Mouse (Mus musculus) lung, embryonic 16.5 days (tissue): ENCODE measurements around the gene Atg4d. TPM values are rescaled to one million over a fixed set of nuclear protein-coding genes. Genes with fewer than 3 reads are reported as not detected.
A peak's percentile ranks its signal among the peaks of the same experiment; 100 is the strongest.

Source experiments
- ATAC-seq: fragments of 200-750 bp; cut with Nextera tagmentation; 2 replicates; pipeline ENCODE4 v1.8.0; 2017; ENCODE audit warnings: low read depth, mild to moderate bottlenecking, moderate library complexity
- H3K27ac ChIP-seq: fragments of 300-500 bp; sonication (generic); 2 replicates; pipeline ENCODE4 v1.5.1; 2014; ENCODE audit warnings: mild to moderate bottlenecking, control low read depth, low read length
- H3K27me3 ChIP-seq: fragments of 300-500 bp; sonication (generic); 2 replicates; pipeline ENCODE4 v1.6.1; 2014; ENCODE audit warnings: low read depth, low read length, mixed read lengths; ENCODE audit not compliant: control insufficient read depth, insufficient read depth
- H3K36me3 ChIP-seq: fragments of 300-500 bp; sonication (generic); 2 replicates; pipeline ENCODE4 v1.6.1; 2014; ENCODE audit warnings: low read length; ENCODE audit not compliant: control insufficient read depth, insufficient read depth
- H3K4me1 ChIP-seq: fragments of 300-500 bp; sonication (generic); replicated peaks from 2 replicates; pipeline ENCODE4 v1.6.1; 2014; ENCODE audit warnings: low read length, mixed read lengths; ENCODE audit not compliant: control insufficient read depth, insufficient read depth
- H3K4me2 ChIP-seq: fragments of 300-500 bp; sonication (generic); 2 replicates; pipeline ENCODE4 v1.6.1; 2014; ENCODE audit warnings: low read depth, low read length, control low read depth
- H3K4me3 ChIP-seq: fragments of 300-500 bp; sonication (generic); 2 replicates; pipeline ENCODE4 v1.5.1; 2014; ENCODE audit warnings: mild to moderate bottlenecking, low read length, control low read depth
- H3K9ac ChIP-seq: fragments of 300-500 bp; sonication (generic); 2 replicates; pipeline ENCODE4 v1.6.1; 2014; ENCODE audit warnings: low read length, control low read depth
- H3K9me3 ChIP-seq: fragments of 300-500 bp; sonication (generic); 2 replicates; pipeline ENCODE4 v1.6.1; 2016; ENCODE audit warnings: low read length; ENCODE audit not compliant: control insufficient read depth
- WGBS: fragments of 180-500 bp; shearing (Covaris S2); extraction: QIAGEN DNeasy Blood & Tissue Kit; methylation state at CpG from one replicate; pipeline ENCODE4 v1.1.7; 2014; 5-methylcytosine and 5-hydroxymethylcytosine counted together
- polyA plus RNA-seq: library from polyadenylated mRNA; unstranded; fragments of >200 nt; fragmentation: Nextera tagmentation; extraction: Ambion mirVana; gene quantifications from 2 replicates; pipeline ENCODE4 v1.2.1, GENCODE M21; 2015

Atg4d gene
- polyA plus RNA-seq, 1 experiment from 2014 or later = 39.9 TPM

GRCm38 (mm10) chr9:21225415-21225758 is 39.7 kb upstream of the Atg4d start:
- H3K9me3 ChIP-seq = no peaks in the 10 kb centered on the region
- peak overlapping the region; percentile 60 for H3K4me2 ChIP-seq
- H3K4me3 ChIP-seq = peak overlapping the region; percentile 42
- peaks cover 9% of the 10 kb centered on the region; the same call in 1 of the 2 replicates for H3K4me1 ChIP-seq
- WGBS = 9% methylated on average over 7 of the region's 7 CpGs
- no peak for ATAC-seq
- peak overlapping the region; percentile 51; the same call in 1 of the 2 replicates for H3K9ac ChIP-seq
- H3K27me3 ChIP-seq = no peaks in the 10 kb centered on the region
- no peaks in the 10 kb centered on the region; the same call in 1 of the 2 replicates for H3K36me3 ChIP-seq
- H3K27ac ChIP-seq = no peak overlapping the region

GRCm38 (mm10) chr9:21227342-21227741 is 37.8 kb upstream of the Atg4d start:
- peak; percentile 54; the same call in 1 of the 2 replicates for ATAC-seq
- Histone ChIP-seq H3K36me3 (peaks cover 8% of the 10 kb centered on the region), H3K27ac (no peak overlapping the region), H3K4me3 (peak overlapping the region; percentile 41), H3K4me2 (peak overlapping the region; percentile 67), H3K4me1 (peaks cover 5% of the 10 kb centered on the region; the same call in 1 of the 2 replicates), H3K9me3 (no peaks in the 10 kb centered on the region), H3K9ac (peak overlapping the region; percentile 65), H3K27me3 (no peaks in the 10 kb centered on the region)
- 10% methylated on average over 16 of the region's 16 CpGs for WGBS

DNA sequence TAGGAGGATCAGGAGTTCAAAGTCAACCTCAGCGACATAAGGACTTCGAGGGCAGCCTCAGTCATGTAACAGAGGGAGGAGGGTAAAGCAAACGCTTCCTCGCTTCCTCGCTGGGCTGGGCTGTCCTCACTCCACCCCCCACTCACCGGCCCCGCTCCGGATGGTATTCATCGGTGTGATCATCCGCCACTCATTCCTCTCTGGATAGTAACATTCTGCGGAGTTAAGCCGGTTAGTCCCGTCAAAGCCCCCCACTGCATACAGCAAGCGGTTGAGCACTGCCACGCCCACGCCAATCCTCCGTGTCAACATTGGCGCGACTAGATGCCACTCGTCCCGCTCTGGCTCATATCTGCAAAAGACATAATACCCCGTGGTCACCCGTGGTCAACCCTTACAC is 33.5 kb upstream of the Atg4d start:
- no peak for ATAC-seq
- Histone ChIP-seq H3K27me3 (no peaks in the 10 kb centered on the region), H3K9ac (no peak overlapping the region), H3K4me1 (no peaks in the 10 kb centered on the region; the same call in 1 of the 2 replicates), H3K4me2 (no peak overlapping the region), H3K36me3 (peaks cover 29% of the 10 kb centered on the region), H3K27ac (no peak overlapping the region), H3K9me3 (no peaks in the 10 kb centered on the region), H3K4me3 (no peak overlapping the region)
- WGBS = 45% methylated on average over 23 of the region's 23 CpGs

GRCm38 (mm10) chr9:21232867-21233266 is 32.2 kb upstream of the Atg4d start:
- WGBS = 88% methylated on average over 5 of the region's 5 CpGs
- Histone ChIP-seq H3K9ac (no peak overlapping the region), H3K9me3 (no peaks in the 10 kb centered on the region), H3K27me3 (no peaks in the 10 kb centered on the region), H3K4me2 (no peak overlapping the region), H3K4me1 (peaks cover 12% of the 10 kb centered on the region), H3K4me3 (no peak overlapping the region), H3K36me3 (peaks cover 29% of the 10 kb centered on the region), H3K27ac (no peak overlapping the region)
- ATAC-seq = no peak

DNA sequence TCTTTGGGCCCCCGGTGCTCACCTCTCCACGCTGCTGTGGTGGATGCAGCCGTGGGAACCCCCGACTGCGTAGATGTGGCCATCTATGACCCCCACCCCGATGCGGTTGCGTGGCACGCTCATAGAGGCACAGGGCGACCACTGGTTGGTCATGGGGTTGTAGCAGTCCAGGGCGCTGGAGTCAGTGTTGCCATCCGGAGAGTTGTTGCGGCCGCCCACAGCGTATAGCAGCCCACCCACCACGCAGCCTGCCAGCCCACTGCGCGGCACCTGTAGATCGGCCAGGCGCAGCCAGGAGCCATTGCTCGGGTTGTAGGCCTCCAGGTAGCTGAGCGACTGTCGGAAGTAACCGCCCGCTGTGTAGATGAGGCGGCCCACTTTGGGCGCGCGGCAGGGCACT is 31.7 kb upstream of the Atg4d start:
- no peak overlapping the region for H3K4me3 ChIP-seq
- no peak overlapping the region for H3K4me2 ChIP-seq
- H3K9ac ChIP-seq = no peak overlapping the region
- H3K27me3 ChIP-seq = no peaks in the 10 kb centered on the region
- no peak for ATAC-seq
- no peaks in the 10 kb centered on the region for H3K9me3 ChIP-seq
- H3K36me3 ChIP-seq = peaks cover 29% of the 10 kb centered on the region
- 92% methylated on average over 29 of the region's 29 CpGs for WGBS
- peaks cover 13% of the 10 kb centered on the region for H3K4me1 ChIP-seq
- H3K27ac ChIP-seq = no peak overlapping the region

GRCm38 (mm10) chr9:21233805-21234204 is 31.3 kb upstream of the Atg4d start:
- peaks cover 29% of the 10 kb centered on the region for H3K36me3 ChIP-seq
- H3K4me2 ChIP-seq = no peak overlapping the region
- no peaks in the 10 kb centered on the region for H3K9me3 ChIP-seq
- H3K9ac ChIP-seq = no peak overlapping the region
- H3K27ac ChIP-seq = no peak overlapping the region
- WGBS = 87% methylated on average over 28 of the region's 28 CpGs
- H3K27me3 ChIP-seq = no peaks in the 10 kb centered on the region
- H3K4me1 ChIP-seq = peaks cover 13% of the 10 kb centered on the region
- ATAC-seq = no peak
- no peak overlapping the region for H3K4me3 ChIP-seq

DNA sequence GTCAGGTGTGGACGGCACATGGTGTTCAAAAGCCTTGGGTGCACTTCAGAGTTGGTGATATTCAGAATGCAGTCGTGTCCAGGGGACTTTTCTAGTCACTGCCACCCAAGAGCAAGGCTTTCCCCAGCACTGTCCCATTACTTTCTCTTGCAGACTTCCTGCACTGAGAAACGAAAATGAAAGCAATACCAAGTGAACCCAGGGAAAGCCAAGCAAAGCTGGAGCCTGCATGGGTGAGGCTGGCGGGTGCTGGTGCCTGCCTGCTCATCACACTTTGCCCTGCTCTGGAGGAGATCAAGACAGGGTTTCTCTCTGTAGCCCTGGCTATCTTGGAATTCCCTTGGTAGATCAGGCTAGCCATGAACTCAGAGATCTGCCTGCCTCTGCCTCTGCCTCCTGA is 29.8 kb upstream of the Atg4d start:
- Histone ChIP-seq H3K4me2 (no peak overlapping the region), H3K27ac (no peak overlapping the region), H3K9me3 (no peaks in the 10 kb centered on the region), H3K36me3 (peaks cover 29% of the 10 kb centered on the region), H3K9ac (no peak overlapping the region), H3K4me3 (no peak overlapping the region), H3K27me3 (no peaks in the 10 kb centered on the region), H3K4me1 (peaks cover 15% of the 10 kb centered on the region)
- no peak for ATAC-seq
- 77% methylated on average over 4 of the region's 4 CpGs for WGBS

- Histone ChIP-seq H3K9ac (peak overlapping the region; percentile 100), H3K36me3 (peaks cover 21% of the 10 kb centered on the region), H3K4me1 (peaks cover 15% of the 10 kb centered on the region), H3K27ac (no peak overlapping the region; the same call in 1 of the 2 replicates), H3K27me3 (peaks cover 1% of the 10 kb centered on the region; the same call in 1 of the 2 replicates), H3K9me3 (no peaks in the 10 kb centered on the region), H3K4me3 (peak overlapping the region; percentile 95), H3K4me2 (peak overlapping the region; percentile 73)
- ATAC-seq = no peak
- WGBS = 77% methylated on average over 25 of the region's 25 CpGs
Observed at GRCm38 (mm10) chr9:21236991-21237367, 28.1 kb upstream of the Atg4d start.

DNA sequence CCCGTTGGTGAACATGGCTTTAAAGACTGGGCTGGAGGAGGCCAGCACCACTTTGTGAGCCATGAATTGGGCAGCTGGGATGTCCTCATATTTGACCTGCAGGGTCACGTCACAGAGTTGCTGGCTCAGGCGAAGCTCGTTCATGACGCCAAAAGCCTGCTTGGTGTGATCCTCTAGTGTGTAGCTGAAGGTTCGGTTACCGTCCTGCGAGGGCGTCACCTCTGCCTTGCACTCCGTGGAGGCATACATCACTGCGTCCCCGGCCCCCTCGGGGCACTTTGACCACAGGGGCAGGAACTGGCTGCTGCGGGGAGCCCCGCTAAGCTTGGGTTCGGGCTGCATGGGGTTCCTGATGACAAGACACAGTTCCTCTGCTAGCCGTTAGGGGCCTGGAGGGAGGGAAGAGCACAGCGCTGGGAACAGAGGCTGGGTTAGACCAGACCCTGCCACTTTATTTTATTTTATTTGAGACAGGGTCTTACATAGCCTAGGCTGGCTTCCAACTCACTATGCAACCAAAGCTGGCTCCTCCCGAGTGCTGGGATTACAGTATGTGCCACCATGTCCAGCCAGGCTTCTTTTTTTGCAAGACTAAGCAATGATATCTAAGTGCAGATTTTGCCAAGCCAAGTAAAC is 27.6 kb upstream of the Atg4d start:
- Histone ChIP-seq H3K4me3 (peak overlapping the region; percentile 95), H3K9ac (peak overlapping the region; percentile 100), H3K4me2 (peak overlapping the region; percentile 73), H3K27ac (peak overlapping the region; percentile 83), H3K9me3 (no peaks in the 10 kb centered on the region), H3K4me1 (peaks cover 15% of the 10 kb centered on the region), H3K36me3 (peaks cover 21% of the 10 kb centered on the region), H3K27me3 (peaks cover 6% of the 10 kb centered on the region; the same call in 1 of the 2 replicates)
- WGBS = 13% methylated on average over 19 of the region's 19 CpGs
- peak; percentile 19; the same call in 1 of the 2 replicates for ATAC-seq
